Mouse (Mus musculus) gastrocnemius, postnatal 25 days (tissue): ENCODE measurements at regions not wholly inside any gene's neighbourhood (a gene's known extent, or its start where the extent isn't known, plus 50 kb on each side); places are given as distances from the start of the nearest gene placed in this dataset.

ENCODE experiments used
- DNase-seq: peaks from one replicate; pipeline ENCODE4 v3.0.0; 2022

DNA sequence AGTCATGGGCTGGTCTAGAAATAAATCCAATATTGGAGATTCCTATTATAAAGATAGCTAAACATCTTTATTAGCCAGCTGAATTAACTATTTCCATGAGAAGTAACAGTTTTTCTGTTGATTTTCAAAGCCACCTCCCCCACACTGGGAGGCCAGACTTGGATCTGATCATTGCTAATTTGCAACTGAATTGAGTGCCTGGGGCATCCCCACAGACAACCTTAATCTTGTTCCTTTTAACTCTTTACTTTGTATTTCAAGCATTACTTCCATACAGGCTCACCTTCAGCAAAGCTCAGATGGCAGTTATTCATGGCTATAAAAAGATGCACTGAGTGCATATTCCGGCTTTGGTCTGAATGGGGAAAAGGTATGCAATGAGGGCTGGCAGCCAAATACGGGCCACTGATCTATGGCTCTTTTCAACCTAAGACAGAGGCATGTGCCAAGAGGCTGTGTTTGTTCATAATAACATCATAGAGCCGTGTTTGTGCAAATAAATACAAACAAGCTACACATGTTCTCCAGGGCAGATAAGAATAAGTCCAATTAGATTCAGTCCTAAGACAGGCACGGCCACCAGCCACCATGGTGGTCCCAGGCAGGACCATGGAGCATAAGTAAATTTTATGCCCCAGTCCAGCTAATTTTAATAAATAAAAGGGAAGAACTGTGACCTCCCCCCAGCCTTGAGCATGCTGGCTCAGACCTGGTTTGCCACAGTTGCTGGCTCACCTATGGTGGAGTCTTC lies 194.5 kb upstream of the Ttc29 start:
- no peak for DNase-seq

DNA sequence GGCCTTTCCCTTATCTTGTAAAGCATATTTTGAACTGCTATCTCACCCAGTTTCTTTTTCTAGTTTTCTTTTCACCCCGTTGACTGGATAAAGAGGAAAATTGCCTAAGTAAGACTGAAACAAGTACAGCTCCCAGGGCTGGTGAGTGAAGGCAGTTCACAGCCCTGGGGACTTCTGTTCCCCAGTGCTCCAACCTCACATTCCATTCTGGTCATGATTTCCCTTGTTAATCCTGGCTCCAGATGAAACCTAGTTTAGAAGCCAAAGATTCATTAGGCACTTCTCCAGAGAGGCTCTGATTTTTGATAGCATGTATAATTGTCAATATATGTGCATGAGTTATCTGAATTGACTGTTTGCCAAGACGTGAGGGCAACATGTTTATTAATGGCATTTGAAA lies 191.6 kb upstream of the Ttc29 start:
- no peak for DNase-seq

DNA sequence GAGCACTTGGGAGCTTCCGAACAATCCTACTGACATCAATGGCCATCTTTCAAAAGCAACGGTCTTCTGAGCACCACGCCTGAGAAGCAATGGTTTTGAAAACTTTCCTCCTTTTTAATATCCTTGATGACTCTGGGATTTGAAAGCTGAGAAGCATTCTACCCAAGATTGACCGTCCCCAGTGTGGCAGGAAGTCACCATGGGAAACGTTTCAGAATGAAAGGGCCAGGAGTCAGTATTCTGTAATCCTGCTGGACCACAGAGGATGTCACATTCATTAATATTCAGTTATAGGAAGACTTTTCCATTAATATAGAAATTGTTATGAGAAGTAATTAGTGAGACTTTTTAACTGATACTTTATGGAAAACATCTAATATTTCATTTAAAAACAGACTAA lies 190.1 kb upstream of the Ttc29 start:
- no peak for DNase-seq

DNA sequence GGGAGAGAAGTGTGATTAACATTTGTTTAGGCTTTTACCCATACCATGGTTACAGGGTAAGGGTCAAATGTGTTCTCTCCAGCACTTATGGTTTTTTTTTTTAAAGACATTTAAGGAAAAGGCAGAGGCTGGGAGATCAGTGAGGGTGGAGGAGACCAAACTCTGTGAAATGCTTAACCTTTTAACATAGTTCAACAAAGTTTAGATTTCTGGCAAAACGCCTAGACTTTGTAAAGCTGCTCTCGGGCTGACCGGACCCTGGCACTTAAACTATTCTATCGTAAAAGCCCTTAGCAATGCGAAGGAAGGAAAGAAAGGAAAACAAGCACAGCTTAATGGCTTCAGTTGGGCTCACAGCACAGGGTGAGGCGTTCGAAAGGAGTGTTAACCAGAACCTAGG lies 189.6 kb upstream of the Ttc29 start:
- DNase-seq, result no peak

DNA sequence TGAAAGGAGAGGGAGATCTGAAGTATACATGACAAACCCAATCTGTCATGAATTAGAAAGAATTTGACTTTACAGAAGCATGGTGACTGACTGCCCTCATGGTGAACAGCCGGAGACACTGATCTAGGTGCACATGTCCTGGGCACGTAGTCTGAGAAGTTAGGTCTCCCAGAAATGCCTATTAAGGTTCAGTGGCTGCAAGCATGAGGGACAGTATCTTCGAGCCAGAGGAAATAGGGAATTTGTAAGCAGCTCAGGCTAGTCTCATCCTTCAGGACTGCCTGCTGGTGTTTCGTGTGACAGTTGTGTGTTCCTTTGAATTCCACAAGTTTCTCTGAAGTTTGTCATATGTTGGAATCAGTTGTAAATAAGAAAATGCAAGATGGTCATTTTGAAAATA lies 189.2 kb upstream of the Ttc29 start:
- no peak for DNase-seq

DNA sequence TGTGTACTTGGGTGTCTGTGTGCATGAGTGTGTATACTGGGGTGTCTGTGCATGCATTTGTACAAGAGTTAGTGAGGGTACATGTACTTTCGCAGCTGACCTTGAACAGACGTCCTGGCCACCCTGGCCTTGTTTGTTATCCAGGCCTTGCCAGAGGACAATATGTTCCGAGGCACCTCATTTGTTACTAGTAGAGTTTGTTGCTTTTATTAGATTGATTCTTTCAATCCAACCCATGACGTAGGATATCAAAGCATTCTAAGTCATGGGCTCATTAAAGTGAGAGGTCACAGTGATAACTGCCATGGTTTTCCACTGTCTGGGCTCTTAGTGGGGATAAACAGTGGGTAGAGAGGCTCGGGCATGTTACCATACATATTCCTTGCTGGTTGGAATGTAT lies 188.1 kb upstream of the Ttc29 start:
- DNase-seq, result no peak

DNA sequence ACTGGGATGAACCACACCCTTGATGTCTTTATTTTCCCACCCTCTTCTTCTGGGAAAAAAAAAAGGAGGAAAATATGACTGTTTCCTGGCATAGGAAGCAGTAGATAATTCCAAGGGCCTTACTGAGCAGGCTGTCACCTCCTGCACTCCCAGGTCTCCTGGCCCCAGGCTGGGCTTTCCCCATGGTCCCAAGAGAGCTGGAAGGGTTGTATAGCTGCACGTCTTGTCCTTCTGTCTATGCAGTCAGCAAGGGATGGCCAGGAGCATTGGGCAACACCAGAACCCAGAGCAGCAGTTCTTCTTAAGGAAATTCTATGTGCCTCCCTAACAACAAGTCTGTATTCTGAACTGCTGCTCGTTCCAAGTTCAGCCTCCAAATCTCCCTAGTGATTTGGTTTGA lies 185.7 kb upstream of the Ttc29 start:
- no peak for DNase-seq

DNA sequence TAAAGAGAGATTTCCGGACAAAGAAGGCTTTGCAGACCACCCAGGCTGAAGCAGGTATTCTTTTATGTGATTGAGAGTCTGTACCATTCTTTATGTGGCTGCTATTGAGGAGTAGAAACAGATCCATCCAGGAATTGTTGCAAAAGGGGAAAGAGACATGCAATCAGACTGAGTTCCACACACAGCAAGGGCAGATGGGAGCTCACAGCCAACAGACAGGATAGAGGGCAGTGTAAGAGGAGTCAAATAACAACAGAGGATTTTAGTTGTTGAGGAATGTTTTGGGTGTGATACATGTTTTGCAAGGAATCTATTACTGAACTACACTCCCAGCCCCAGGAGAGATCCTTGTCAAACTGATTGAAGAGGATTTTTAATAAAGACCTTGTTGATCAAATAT lies 184.2 kb upstream of the Ttc29 start:
- DNase-seq, result no peak

DNA sequence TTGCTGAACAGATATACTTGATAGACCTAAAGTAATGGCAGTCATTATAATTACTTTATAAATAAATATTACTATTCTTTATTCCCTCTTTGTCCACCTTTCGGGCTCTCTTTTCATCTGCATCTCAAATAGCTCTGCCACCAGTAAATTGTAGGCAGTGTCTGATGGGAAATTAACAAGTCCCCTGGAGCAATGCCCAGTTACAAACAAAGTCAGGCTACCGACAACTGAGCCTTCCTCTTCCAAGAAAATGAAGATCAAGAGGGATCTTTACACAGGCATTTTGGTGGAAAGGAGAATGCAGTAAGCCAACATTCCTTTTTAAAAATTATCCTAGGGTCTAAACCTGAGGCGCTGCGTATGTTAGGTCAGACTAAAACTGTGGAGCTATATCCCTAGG lies 181.3 kb upstream of the Ttc29 start:
- DNase-seq, result no peak

DNA sequence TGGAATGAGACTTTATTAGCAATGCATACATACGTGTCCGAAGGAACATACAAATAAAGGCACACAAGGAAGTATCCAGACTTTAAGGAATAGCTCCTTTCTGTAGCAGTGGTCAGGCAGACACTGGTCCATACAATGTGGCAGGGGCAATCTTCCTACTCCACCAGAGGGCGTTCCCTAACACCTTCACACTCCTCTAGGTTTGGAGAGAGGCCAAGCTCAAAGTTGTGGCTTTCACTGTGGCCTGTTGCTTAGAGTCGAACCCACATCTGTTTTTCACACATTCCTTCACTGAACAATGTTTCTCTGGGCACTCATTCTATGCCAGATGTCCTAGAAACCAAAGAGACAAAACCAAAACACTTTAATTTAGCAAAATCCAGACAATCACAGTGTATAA lies 178.4 kb upstream of the Ttc29 start:
- no peak for DNase-seq

DNA sequence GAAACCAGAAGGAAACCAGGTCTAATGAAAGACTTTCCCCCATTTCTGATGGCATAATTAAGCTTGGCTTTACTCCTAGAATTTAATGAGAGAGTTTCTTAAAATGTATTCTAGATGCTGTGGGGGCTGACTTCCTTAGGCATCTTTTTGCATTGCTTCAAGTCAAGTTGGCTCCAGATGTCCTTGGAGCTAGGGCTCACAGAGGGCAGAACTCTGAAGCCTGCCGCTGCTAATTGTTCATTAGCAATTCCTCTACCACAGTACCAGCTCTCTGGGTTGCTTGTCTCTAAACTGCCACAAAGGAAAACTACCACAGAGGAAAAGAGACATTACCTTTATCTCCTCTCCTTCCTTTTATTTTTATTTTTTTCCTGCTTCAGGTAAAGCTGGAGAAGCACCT lies 175.9 kb upstream of the Ttc29 start:
- no peak for DNase-seq

DNA sequence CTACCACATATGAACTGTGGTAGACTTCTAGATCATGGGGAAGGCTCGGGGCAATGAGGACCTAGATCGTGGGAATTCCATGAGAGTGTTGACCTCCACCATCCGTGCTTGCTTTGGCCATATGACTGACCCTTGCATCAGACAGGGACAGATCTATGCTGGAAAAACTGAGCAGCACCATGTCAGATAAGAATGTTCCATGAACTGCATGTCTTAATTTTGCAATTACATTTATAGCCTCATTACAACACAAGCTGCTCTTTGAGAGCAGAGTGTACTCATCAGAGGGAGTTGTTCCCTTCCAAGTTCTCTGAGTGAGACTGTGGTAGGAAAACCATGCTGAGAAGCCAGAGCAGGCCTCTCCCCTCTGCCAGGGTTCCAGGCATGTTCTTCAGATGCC lies 166.4 kb upstream of the Ttc29 start:
- no peak for DNase-seq

DNA sequence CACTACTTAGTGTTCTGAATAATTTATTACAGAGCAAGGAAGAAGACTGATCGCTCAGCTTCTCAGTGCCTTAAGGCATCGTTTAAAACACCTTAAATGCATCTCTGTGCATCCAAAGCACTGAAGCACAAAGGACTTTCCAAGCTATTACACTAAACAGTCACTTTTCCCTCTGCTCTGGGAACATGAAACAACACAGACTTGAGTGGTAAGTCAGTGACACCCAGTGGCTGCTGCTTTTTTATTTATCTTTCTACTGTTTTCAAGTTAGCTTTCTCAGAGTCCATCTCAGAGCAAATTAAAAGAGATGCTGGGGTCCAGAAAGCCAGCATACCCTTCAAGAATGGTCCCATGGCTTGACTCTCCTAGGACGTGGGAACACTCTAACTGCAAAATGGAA lies 162.3 kb upstream of the Ttc29 start:
- DNase-seq, result no peak

DNA sequence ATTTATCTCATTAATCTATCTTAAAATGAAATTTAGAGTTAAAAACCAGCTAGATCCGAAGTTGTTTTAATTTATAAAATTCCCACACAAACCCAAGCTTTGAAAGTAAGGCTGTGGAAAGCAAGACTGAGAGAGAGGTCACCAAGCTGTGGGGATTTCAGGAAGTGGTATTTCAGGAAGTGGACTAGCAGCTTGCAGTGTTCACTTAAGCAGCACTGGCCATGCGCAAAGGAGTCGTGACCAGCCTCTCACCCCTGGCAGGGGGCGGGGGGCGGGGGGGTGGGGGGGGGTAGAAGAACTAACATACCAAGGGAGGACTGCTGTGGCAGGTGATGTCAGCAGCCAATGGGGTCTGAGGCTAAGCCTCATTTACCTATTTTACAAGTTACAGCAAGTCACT lies 158.7 kb upstream of the Ttc29 start:
- no peak for DNase-seq

DNA sequence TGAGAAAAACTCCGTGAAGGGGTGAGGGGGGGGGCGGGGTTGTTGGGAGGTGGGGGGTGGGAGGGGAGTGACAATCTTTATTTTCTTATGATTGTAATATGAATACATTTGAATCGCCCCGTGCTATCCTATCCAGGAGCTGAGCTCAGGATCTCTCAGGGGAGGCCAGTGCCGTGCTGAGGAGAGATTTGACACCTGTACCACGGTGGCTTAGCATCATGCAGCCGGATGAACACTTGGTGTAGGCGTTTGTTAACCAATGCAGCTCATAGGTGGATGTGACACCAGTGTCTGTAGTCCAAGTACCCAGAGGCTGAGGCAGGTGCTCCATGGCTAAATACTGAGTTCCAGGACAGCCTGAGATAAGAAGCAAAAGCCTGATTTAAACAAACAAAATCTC lies 158.2 kb upstream of the Ttc29 start:
- DNase-seq, result no peak

DNA sequence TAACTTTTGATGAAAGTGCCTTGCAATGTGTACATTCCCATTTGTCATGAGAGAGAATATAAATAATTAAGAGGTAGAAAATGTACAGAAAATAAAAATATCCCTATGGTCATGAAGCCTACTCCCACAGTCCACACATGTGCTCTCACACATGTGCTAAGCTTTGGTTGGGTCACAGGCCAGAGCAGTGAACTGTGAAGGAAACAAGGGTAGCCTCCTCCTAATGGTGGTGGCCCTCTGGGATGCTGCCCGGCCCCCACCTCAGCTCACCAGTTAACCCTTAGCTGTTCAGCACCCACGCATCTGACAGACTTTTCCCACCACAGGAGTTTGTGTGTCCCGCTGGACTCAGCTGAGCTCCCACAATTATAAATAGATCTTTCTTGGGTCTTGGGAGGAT lies 157.6 kb upstream of the Ttc29 start:
- no peak for DNase-seq

DNA sequence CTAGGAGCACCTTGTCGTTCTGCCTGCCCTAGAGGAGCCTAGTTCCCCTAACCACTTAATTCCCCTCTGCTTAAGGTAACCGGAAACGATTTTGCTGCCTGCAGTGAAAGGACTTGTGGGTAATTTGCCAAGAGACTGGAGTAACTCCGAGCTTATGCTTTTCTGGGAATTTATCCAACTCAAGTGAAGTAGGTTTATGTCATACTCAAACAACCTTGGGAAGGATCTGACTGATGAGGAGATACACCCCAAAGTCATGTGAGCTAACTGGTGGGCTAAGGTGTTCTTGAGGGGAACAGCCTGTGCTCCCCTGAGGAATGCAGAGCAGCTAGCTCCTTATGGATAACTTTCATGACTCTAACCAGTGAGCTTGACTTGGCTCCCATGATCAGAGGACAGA lies 155.7 kb upstream of the Ttc29 start:
- no peak for DNase-seq

DNA sequence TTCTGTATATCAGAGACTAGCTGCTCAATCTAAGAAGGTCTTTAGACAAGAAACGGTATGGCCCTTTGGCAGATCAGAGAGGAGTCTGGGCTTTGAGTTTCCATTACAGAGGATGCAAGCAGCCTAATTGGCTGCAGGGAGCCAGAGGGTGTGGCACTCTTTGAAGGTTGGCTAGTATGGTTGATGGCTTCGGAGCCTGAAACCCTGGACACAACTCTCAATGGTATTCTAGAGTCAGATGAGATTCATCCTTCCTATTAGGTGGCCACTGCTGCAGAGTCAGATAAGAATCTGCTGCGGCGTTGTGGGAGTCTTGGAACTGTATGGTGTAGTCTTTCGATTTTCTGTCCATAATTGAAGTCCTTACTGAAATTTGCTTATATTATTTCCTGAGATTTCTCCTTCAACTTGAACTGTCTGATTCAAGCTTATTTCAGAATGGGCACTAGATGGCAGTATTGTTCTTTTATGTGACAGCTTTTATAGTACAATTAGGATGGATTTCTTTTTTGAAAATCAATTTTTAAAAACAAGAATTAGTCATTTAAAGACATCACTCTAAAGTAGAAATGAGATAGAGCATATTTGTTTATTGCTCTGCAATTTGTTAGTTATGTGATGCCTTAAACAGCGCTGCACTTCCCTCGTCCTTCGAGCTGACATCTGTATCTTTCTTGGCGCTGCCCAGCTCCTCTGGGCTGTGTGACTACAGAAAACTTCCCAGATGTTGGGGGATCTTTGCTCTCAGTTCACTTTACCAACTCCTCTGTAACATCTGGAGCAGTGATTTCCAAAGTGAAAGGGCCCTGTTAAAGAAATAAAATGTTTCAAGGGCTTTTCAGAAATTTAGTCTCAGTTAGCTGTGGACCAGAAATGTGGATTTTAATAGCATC lies 151.0 kb upstream of the Ttc29 start:
- no peak for DNase-seq

DNA sequence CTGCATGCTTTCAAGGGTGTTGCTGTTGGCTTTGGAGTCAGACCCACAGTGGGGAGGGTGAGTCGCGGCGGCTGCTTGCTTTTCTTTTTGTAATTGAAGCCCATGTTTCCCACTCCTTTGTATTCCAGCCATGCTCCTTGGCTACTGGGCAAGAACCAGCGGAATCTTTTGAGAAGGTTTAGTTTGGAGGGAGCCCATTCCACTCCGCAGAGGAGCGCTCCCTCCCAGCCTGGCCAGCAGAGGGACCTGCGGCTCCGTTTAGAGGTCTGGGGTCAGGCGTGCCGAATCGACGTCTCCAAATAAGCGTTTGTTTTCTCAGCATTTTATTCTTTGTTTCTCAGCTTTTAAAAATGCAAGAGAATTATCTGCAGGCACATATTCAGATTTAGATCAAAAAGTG lies 149.6 kb upstream of the Ttc29 start:
- no peak for DNase-seq

DNA sequence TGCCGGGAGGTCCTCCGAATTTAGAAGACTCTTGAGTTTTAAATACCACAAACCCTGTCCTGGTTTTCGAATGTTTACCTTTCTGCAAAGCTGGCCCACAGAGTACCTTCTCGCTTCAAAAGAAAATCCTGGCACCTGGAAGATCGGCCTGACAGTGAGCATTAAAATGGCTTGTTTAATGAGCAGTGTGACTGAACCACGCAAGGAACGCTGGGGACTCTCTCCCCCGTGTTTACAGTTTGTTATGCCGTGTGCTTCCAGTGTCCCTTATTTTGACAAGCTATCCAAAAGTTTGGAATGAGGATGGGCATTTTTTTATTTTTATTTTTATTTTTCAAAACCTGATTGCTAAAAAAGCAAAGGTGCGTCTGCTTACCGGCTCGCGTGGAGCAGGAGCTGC lies 148.9 kb upstream of the Ttc29 start:
- no peak for DNase-seq

DNA sequence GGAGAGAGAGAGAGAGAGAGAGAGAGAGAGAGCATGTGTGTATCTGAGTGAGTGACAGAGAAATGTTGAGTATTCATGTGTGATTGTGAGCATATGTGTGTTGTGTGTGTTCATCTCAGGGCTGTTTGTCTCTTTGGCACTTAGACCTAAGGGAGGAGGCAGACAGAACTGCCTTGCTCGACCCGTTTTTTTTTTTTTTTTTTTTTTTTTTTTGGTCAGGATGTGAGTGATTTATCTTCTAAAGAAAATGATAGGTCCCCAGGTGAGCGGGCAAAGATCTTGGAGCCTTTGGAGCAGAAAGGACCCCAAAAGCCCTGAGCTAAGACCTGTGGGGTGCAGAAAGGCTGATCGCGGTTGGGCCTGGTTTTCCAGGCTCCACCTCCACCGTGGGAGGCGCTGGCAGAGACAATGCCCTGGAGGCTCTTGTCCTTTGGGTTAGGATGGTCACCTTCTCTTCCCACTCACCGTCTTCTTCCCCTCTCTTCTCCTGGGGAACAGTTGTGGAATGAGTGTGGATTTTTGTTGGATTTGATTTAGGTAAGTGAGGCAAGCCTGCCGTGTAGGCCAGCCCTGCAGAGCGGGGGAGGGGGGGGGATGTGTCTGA lies 147.1 kb upstream of the Ttc29 start:
- no peak for DNase-seq

DNA sequence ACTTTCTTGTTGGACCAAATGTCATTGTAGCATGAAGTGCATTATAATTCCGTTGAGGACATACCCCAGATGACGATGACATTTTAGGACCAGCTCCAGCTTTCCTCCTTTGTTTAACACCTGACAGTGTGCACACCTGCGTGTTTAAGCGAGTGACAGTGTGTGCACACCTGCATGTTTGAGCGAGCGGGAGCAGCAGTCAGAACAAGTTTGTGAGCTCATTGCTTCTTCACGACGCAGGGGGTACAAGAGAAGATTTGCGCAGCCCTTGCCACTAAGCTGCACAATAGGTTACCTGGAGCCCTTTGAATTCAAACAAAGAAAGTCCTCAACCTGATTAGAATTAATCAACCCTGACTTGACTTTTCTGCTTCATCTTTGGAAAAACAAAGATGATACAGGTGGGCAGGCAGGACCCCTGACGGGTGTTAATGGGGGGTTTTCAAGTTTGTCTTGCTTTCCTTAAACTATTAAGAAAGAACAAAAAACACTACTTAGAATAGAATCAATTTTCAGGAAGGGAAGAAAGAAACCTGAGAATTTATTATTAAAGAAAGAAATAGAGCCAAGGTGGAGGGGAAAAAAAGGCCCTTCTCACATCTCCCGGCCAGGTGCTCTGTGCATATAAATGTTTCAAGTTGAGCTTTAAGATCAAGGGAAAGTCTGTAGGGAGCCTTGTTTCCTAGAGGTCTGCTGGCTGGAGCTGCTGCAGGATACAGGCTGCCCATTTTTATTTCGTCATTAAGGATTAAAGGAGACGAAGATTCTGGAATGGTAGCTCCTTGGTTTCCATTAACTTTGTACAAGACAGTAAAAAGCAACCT lies 144.8 kb upstream of the Ttc29 start:
- DNase-seq, result no peak

DNA sequence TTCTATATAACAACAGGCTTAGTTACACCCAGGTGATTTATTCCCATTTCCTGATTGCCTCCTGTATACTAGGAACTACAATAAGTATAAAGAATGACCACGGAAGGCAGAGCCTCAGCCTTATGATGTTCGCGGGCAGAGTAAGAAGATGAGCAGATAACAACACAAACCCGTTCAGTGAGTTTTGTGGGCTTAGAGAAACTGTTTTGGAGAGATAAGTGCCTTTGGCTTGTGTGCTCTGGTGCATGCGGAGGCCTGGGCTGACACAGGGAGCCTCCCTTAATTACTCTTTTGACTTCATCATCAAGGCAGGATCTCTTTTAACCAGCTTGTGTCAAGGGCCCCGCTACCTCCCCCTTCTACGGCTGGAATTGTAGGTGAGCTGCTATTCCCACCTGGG lies 139.3 kb upstream of the Ttc29 start:
- DNase-seq, result no peak
